Mouse (Mus musculus) testis, adult 2 months (tissue): ENCODE data around the gene 1810046K07Rik.

Experiments
- CTCF ChIP-seq: fragments of 200-500 bp; IDR thresholded peaks from 2 replicates; pipeline ENCODE4 v1.5.1; 2012; ENCODE audit warnings: low read depth, mild to moderate bottlenecking, inconsistent platforms, low read length, moderate library complexity; ENCODE audit not compliant: control insufficient read depth, insufficient read depth, insufficient replicate concordance
- POLR2A ChIP-seq: fragments of 200-500 bp; IDR thresholded peaks from 2 replicates; pipeline ENCODE4 v1.6.1; 2012; ENCODE audit warnings: low read depth, mild to moderate bottlenecking, inconsistent platforms, low read length, moderate library complexity; ENCODE audit not compliant: control insufficient read depth

DNA sequence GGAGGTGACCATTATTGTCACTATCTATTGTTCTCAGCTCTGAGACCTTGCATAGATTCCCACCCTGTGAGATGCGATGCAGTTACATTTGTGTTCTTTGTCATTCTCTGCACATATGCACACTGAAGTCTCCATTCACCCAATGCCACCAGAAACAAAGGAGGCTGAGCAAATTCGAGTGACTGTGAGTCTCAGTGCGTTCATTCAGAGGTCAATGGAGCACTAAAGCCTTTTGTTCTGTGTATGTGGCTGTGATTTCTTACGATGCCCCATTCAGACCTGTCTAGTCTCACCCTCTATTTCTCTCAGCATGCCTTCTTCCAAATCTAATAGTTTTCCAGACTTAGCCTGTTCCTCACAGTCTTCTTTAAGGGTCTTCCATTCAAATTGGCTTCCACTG lies 35.3 kb upstream of the 1810046K07Rik start:
- TF ChIP-seq POLR2A (no peak), CTCF (no peak)
